ENCODE assay signal across 8 mouse cellular contexts in the genomic region with DNA sequence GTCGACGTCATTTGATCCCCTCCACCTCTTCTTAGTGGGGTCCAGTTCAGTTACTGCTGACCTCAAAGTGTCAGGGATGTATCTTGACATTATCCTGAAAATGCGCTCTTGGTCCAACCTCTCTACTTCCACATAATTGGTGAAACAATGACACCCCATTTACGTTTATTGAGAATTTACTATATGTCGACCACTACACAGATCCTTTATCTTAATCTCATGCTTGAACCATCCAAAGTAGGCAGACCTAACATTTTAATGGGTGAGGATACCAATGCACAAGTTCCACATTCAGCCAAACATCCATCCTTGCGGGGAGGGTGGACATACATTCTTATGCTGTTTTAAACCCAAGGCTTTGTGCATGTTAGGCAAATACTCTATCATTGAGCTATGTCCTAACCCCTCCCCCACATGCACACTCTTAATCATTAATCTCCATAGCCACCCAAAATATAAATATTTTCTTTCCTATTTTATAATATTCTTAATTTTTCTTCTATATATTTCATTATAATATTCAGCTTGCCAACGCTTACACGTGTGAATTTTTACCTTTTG. TPM values are rescaled to one million over a fixed set of nuclear protein-coding genes. Genes with fewer than 3 reads are reported as not detected.
DNase-seq lines count a peak whose midpoint lies in the region; ATAC-seq and TF ChIP-seq lines count a peak whose summit lies in the region.

No protein-coding gene starts in this region.

- H3K79me2 ChIP-seq in CH12.LX (replicated peaks; ENCODE audit: control insufficient read depth, extremely low read depth, insufficient read depth, poor library complexity, severe bottlenecking): peaks cover 34% of the 10 kb centered on the region

- in situ Hi-C loops in CH12.LX (cut with MboI; ENCODE audit: low pct_ligation_motif_present, low pct_unique_long_range_greater_than_20kb, low sequenced_read_pairs): loop anchor here (10.0 kb wide), 1 partner anchor 85 kb away; a partner anchor contains a TSS

- TF ChIP-seq RAD21 in CH12.LX (IDR thresholded peaks at IDR 0.05; ENCODE audit: low read depth, low read length): no peak

- H3K9me3 ChIP-seq in CH12.LX (replicated peaks; ENCODE audit: low read length): no peaks in the 10 kb centered on the region
- no peaks in the 10 kb centered on the region for H3K9me3 ChIP-seq in forebrain, embryonic 16.5 days (ENCODE audit: control insufficient read depth, low read length)
- no peaks in the 10 kb centered on the region for H3K9me3 ChIP-seq in liver, postnatal 0 days (ENCODE audit: low read length)

- intact Hi-C loops in left cerebral cortex, postnatal 10 days (cut with DNase I): loop anchor here (5.0 kb wide), 1 partner anchor 83 kb away; a partner anchor contains a TSS

- no peak for DNase-seq in cerebellum, adult 2 months
- no peak for DNase-seq in cerebellum, postnatal 36 days
- no peak for DNase-seq in CH12.LX (ENCODE audit: extremely low read depth)
- no peak for DNase-seq in liver, postnatal 0 days
- DNase-seq in ovary, postnatal 36 days (ENCODE audit: low spot score): no peak
- DNase-seq in left cerebral cortex, postnatal 10 days (ENCODE audit: extremely low spot score in 1 of 2, low spot score in 2 of 2): no peak
- no peak for DNase-seq in ovary, postnatal 14 days (ENCODE audit: low spot score)

- H3K36me3 ChIP-seq in CH12.LX (replicated peaks in 1 of 2; ENCODE audit: control insufficient read depth in 1 of 2, insufficient read depth in 1 of 2, low read length in 1 of 2): peaks cover 0 to 8% of the 10 kb centered on the region in 2 experiments
- no peaks in the 10 kb centered on the region for H3K36me3 ChIP-seq in forebrain, embryonic 16.5 days (ENCODE audit: control insufficient read depth, insufficient read depth)
- H3K36me3 ChIP-seq in liver, postnatal 0 days (replicated peaks; ENCODE audit: insufficient read depth, low read length): no peaks in the 10 kb centered on the region

- no peak for TF ChIP-seq CTCF in cerebellum, adult 2 months (IDR thresholded peaks at IDR 0.05; ENCODE audit: borderline replicate concordance, insufficient read depth, low read depth, low read length)
- no peak for TF ChIP-seq CTCF in CH12.LX (conservative IDR thresholded peaks at IDR 0.05 in 1 of 2, IDR thresholded peaks at IDR 0.05 in 1 of 2; ENCODE audit: low read depth in 2 of 2, low read length in 2 of 2)
- no peak for TF ChIP-seq CTCF in liver, postnatal 0 days (IDR thresholded peaks at IDR 0.05; ENCODE audit: low read depth)

- ATAC-seq in forebrain, embryonic 16.5 days: peak; percentile 36
- ATAC-seq in liver, postnatal 0 days: no peak

- TF ChIP-seq POLR2A in cerebellum, adult 2 months (IDR thresholded peaks at IDR 0.05; ENCODE audit: borderline replicate concordance, insufficient read depth, low read length): no peak
- no peak for TF ChIP-seq POLR2A in CH12.LX (IDR thresholded peaks at IDR 0.05; ENCODE audit: low read depth, low read length)

- H3K27me3 ChIP-seq in cerebellum, adult 2 months (ENCODE audit: control insufficient read depth, insufficient read depth, low read length): no peaks in the 10 kb centered on the region
- no peaks in the 10 kb centered on the region for H3K27me3 ChIP-seq in CH12.LX (replicated peaks)
- no peaks in the 10 kb centered on the region for H3K27me3 ChIP-seq in forebrain, embryonic 16.5 days (replicated peaks; ENCODE audit: control insufficient read depth, insufficient read depth, low read length)
- H3K27me3 ChIP-seq in liver, postnatal 0 days (ENCODE audit: insufficient read depth, low read length): no peaks in the 10 kb centered on the region

- dilution Hi-C loops in CH12.LX (cut with MboI; ENCODE audit: extremely low pct_ligation_motif_present, extremely low pct_unique_long_range_greater_than_20kb, low sequenced_read_pairs): no loop called here

- WGBS in cerebellum, adult 2 months: 25% methylated on average over 8 of the region's 8 CpGs
- WGBS in forebrain, embryonic 16.5 days: 33% methylated on average over 8 of the region's 8 CpGs
- WGBS in liver, postnatal 0 days (ENCODE audit: insufficient replicate concordance): 34% methylated on average over 8 of the region's 8 CpGs

- H3K4me3 ChIP-seq in cerebellum, adult 2 months (replicated peaks; ENCODE audit: insufficient read depth, low read depth, low read length): peak overlapping the region; percentile 76
- peak overlapping the region; percentile 42 to 97 (median 70) for H3K4me3 ChIP-seq in CH12.LX (replicated peaks in 1 of 3; ENCODE audit: low read depth in 2 of 3, low read length in 2 of 3, poor library complexity in 1 of 3)
- peak overlapping the region; percentile 69 for H3K4me3 ChIP-seq in forebrain, embryonic 16.5 days (replicated peaks; ENCODE audit: low read length)
- peak overlapping the region; percentile 77 for H3K4me3 ChIP-seq in liver, postnatal 0 days (ENCODE audit: low read depth, low read length)

- no peak for TF ChIP-seq EP300 in CH12.LX (IDR thresholded peaks at IDR 0.05; ENCODE audit: low read length)
- TF ChIP-seq EP300 in liver, postnatal 0 days (IDR thresholded peaks at IDR 0.05; ENCODE audit: low read depth): no peak

- H3K9ac ChIP-seq in CH12.LX (ENCODE audit: insufficient read depth, low read depth): no peak overlapping the region; the same call in 1 of the 2 replicates
- H3K9ac ChIP-seq in forebrain, embryonic 16.5 days (replicated peaks; ENCODE audit: low read depth, low read length): peak overlapping the region; percentile 93
- H3K9ac ChIP-seq in liver, postnatal 0 days (replicated peaks): no peak overlapping the region

- H3K4me2 ChIP-seq in CH12.LX (ENCODE audit: insufficient read depth, low read depth, poor library complexity, severe bottlenecking): peak overlapping the region; percentile 50; the same call in 1 of the 2 replicates
- H3K4me2 ChIP-seq in forebrain, embryonic 16.5 days (ENCODE audit: low read length): peak overlapping the region; percentile 49
- peak overlapping the region; percentile 71 for H3K4me2 ChIP-seq in liver, postnatal 0 days (ENCODE audit: low read depth, low read length)

- H3K27ac ChIP-seq in cerebellum, adult 2 months (ENCODE audit: insufficient read depth, low read length): peak overlapping the region; percentile 93
- H3K27ac ChIP-seq in CH12.LX (ENCODE audit: insufficient read depth, low read depth): no peak overlapping the region; the same call in 1 of the 2 replicates
- peak overlapping the region; percentile 95 for H3K27ac ChIP-seq in forebrain, embryonic 16.5 days (ENCODE audit: low read length)
- peak overlapping the region; percentile 92; the same call in 1 of the 2 replicates for H3K27ac ChIP-seq in liver, postnatal 0 days (ENCODE audit: low read depth)

- peaks cover 4% of the 10 kb centered on the region for H3K4me1 ChIP-seq in cerebellum, adult 2 months (ENCODE audit: control insufficient read depth, insufficient read depth, low read length)
- peaks cover 0 to 10% of the 10 kb centered on the region in 2 experiments; a peak in 1 of 4 replicates for H3K4me1 ChIP-seq in CH12.LX (ENCODE audit: control insufficient read depth in 1 of 2, insufficient read depth in 2 of 2)
- peaks cover 14% of the 10 kb centered on the region for H3K4me1 ChIP-seq in forebrain, embryonic 16.5 days (replicated peaks; ENCODE audit: control insufficient read depth, insufficient read depth, low read length)
- H3K4me1 ChIP-seq in liver, postnatal 0 days (ENCODE audit: insufficient read depth): no peaks in the 10 kb centered on the region; the same call in 1 of the 2 replicates

TF ChIP-seq in CH12.LX, 34 proteins besides CTCF, POLR2A, EP300 and RAD21:
- TF ChIP-seq NELFE (IDR thresholded peaks at IDR 0.05; ENCODE audit: low read depth, low read length) (peak; percentile 14; the same call in 1 of the 2 replicates), JUND (conservative IDR thresholded peaks at IDR 0.05; ENCODE audit: low read depth, low read length) (no peak)

RNA-seq across cellular contexts. Expression of a gene that starts 0.4 kb away (rescaled TPM):
- polyA plus RNA-seq in cerebellum, adult 2 months (2012; rRNA removed): 63.6 and 70.3 TPM in 2 replicates
- 64.3 and 67.1 TPM in 2 replicates for total RNA-seq in CH12.LX (2012; rRNA removed)
- total RNA-seq in CH12.LX (2014; rRNA removed): 64.9 and 72.4 TPM in 2 replicates
- 83.6 and 87.5 TPM in 2 replicates for polyA plus RNA-seq in CH12.LX (2012; ENCODE audit: insufficient read length, low read depth)
- 309 TPM in 2 replicates for polyA plus RNA-seq in forebrain, embryonic 16.5 days (2015; fragmentation: Nextera tagmentation; extraction: Ambion mirVana)
- polyA plus RNA-seq in liver, postnatal 0 days (2015; fragmentation: Nextera tagmentation; extraction: Ambion mirVana): 30.4 and 35.0 TPM in 2 replicates
- total RNA-seq in left cerebral cortex, postnatal 10 days (2021): 100 to 1,000 TPM; 216 to 220 TPM
